Mouse (Mus musculus) kidney, adult 2 months (tissue): ENCODE measurements around the gene Kif26a. TPM values are rescaled to one million over a fixed set of nuclear protein-coding genes. Genes with fewer than 3 reads are reported as not detected.
A peak's percentile ranks its signal among the peaks of the same experiment; 100 is the strongest.

Experiments used
- DNase-seq: peaks from one replicate; pipeline ENCODE4 v3.0.0; 2021
- H3K27ac ChIP-seq: fragments of 200-500 bp; 2 replicates; pipeline ENCODE4 v1.5.1; 2012; ENCODE audit warnings: low read depth, low read length, control low read depth, inconsistent platforms; ENCODE audit not compliant: insufficient read depth
- H3K27me3 ChIP-seq: fragments of 200-500 bp; replicated peaks from 2 replicates; pipeline ENCODE4 v1.6.1; 2012; ENCODE audit warnings: mild to moderate bottlenecking, moderate library complexity, low read length, inconsistent platforms; ENCODE audit not compliant: control insufficient read depth, insufficient read depth
- H3K36me3 ChIP-seq: fragments of 200-500 bp; 2 replicates; pipeline ENCODE4 v1.6.1; 2012; ENCODE audit warnings: mild to moderate bottlenecking, moderate library complexity, low read length, inconsistent platforms; ENCODE audit not compliant: control insufficient read depth, insufficient read depth
- H3K4me1 ChIP-seq: fragments of 200-500 bp; 2 replicates; pipeline ENCODE4 v1.6.1; 2011; ENCODE audit warnings: low read length; ENCODE audit not compliant: control insufficient read depth, insufficient read depth
- H3K4me3 ChIP-seq: fragments of 200-500 bp; 2 replicates; pipeline ENCODE4 v1.5.1; 2011; ENCODE audit warnings: mild to moderate bottlenecking, low read depth, low read length, control low read depth; ENCODE audit not compliant: insufficient read depth
- CTCF ChIP-seq: fragments of 200-500 bp; conservative IDR thresholded peaks from 2 replicates; pipeline ENCODE4 v1.5.1; 2011; ENCODE audit warnings: low read depth, mild to moderate bottlenecking, control low read depth, low read length, moderate library complexity, mixed read lengths; ENCODE audit not compliant: insufficient read depth, insufficient read length
- POLR2A ChIP-seq: fragments of 200-500 bp; IDR thresholded peaks from one replicate; pipeline ENCODE4 v1.6.1; 2011; ENCODE audit warnings: low read depth, low read length, control low read depth
- WGBS: fragments of 180-500 bp; shearing (Covaris S2); methylation state at CpG from one replicate; pipeline ENCODE4 v1.1.7; 2018; 5-methylcytosine and 5-hydroxymethylcytosine counted together
- polyA plus RNA-seq: library from polyadenylated mRNA; depleted of rRNA; stranded (reverse); fragments of >200 nt; gene quantifications from 2 replicates; pipeline ENCODE4 v1.2.3, GENCODE M21; 2012

Gene Kif26a
- polyA plus RNA-seq, 1 experiment = 3.8 TPM

DNA sequence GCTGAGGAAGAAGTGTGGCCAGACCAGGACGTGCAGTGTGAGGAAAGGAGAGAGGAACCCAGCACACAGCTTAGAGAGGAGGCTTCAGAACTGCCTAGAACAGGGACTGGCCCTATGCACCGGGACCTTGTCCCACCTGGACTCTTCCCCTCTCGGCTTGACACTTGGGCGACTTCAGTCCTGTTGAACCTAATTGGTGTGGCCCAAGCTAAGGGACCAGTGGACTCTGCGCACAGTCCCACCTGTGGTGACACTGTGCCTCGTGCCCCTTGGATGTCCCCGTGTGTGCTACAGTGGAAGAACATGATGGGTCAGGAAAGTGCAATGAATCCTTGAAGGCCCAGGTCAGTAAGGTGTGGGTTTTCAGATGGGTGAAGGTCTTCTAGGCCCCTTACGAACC is 38.3 kb upstream of the Kif26a start:
- Histone ChIP-seq H3K4me1 (peaks cover 7% of the 10 kb centered on the region; the same call in 1 of the 2 replicates), H3K27me3 (no peaks in the 10 kb centered on the region), H3K27ac (peak overlapping the region; percentile 7; the same call in 1 of the 2 replicates), H3K4me3 (peak overlapping the region; percentile 46; the same call in 1 of the 2 replicates), H3K36me3 (no peaks in the 10 kb centered on the region)
- TF ChIP-seq POLR2A = no peak
- TF ChIP-seq CTCF = no peak
- DNase-seq = peak; percentile 34
- 85% methylated on average over 8 of the region's 8 CpGs for WGBS

DNA sequence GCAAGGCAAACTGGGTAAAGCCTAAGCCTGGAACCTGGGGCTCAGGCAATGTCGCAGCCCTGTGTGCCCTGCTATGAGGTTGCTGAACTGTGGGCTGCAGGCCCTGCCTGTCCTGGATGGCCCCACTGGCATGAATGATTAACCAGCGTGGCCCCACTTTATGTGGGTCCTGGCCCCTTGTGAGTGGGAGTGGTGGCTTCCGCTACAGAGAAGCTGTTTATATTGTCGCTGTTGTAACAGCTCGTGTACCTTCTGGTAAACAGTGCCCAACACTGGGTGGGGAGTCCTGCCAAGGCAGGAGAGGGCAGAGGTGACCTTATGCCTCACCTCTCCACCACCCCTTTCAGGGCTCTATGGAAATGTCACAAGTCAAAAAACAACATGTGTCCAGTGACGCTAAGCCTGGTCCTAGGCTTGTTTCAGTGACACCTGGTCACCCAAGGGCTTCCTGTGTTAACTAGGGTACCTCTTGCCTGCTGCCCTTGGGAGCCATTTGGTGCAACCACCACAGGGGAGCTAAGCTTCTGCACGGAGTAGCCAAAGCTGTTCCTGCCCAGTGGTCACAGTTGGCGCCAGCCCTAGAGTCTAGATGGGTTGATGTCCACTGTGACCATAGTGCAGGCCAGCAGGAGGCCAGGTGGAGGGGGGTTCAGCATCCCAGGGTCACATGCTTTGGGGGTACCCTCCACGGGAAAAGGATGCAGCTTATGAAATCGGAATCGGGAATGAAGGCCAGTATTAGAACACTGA is 37.1 kb upstream of the Kif26a start:
- TF ChIP-seq POLR2A (no peak), CTCF (0 out of 2 replicates have a peak, but pooled peaks have one; percentile 7)
- Histone ChIP-seq H3K27ac (peak overlapping the region; percentile 82), H3K36me3 (no peaks in the 10 kb centered on the region), H3K4me1 (peaks cover 7% of the 10 kb centered on the region; the same call in 1 of the 2 replicates), H3K4me3 (no peak overlapping the region), H3K27me3 (no peaks in the 10 kb centered on the region)
- peak; percentile 90 for DNase-seq
- 47% methylated on average over 11 of the region's 11 CpGs for WGBS

DNA sequence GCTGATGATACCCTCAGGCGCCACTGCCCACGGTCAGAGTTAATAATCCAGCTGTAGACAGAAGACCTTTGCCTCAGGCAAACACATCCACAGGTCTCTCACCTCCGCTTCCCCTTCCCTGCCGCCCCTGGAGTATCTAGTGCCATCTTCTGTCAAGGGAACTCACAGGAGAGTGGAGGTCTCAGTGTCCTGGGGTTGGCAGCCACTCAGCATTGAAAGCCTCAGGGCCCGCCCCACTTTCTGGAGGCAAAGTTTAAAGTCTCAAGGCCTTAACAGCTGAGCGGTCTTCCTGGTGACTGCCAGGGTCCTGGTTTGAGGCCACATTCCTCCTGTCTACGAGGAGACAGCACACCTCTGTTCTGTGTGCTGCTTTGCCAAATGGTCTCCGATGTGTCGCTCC is 36.3 kb upstream of the Kif26a start:
- Histone ChIP-seq H3K27me3 (no peaks in the 10 kb centered on the region), H3K36me3 (no peaks in the 10 kb centered on the region), H3K27ac (no peak overlapping the region), H3K4me1 (peaks cover 7% of the 10 kb centered on the region; the same call in 1 of the 2 replicates), H3K4me3 (no peak overlapping the region)
- WGBS = 55% methylated on average over 9 of the region's 9 CpGs
- TF ChIP-seq CTCF (no peak), POLR2A (no peak)
- peak; percentile 89 for DNase-seq

DNA sequence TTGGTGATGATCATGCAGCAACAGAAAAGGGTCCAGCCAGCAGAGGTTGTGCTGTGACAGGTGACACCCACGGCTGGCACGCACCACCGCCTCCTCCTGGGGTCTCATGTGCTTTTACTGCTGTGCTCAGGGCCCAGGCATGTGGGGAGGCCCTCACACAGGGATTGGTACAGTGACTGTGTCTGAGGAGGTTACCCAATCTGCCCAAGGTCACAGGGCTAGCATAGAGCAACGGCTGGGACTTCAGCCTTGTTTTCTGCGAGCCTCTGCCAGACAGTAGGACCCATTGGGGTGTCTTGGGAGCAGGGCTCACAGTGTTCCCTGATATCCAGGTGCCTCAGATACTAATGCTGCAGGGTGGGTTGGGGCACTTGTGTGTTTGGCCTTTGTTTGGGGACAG is 34.7 kb upstream of the Kif26a start:
- no peaks in the 10 kb centered on the region for H3K36me3 ChIP-seq
- WGBS = 69% methylated on average over 5 of the region's 5 CpGs
- no peak for DNase-seq
- H3K4me3 ChIP-seq = no peak overlapping the region
- peaks cover 7% of the 10 kb centered on the region; the same call in 1 of the 2 replicates for H3K4me1 ChIP-seq
- H3K27me3 ChIP-seq = no peaks in the 10 kb centered on the region
- no peak for TF ChIP-seq CTCF
- no peak for TF ChIP-seq POLR2A
- H3K27ac ChIP-seq = no peak overlapping the region

DNA sequence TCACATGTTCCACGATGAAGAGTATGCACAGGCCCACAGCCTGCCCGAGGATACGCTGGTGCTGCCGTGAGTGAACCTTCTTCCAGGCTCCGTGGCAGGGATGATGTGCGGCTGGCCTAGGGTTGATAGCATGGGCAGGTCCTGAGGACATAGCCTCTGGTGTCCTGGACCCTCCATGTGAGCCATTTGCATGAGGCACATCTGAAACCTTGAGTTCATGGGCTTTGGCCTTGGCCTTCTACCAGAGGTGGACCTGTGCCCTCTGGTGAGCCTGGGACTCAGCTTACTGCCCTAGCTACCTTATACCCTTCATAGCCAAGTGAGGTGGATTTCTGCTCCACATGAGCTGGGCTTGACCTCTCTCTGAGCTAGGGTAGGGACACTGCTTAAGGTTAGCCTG is 33.8 kb upstream of the Kif26a start:
- H3K36me3 ChIP-seq = no peaks in the 10 kb centered on the region
- H3K4me1 ChIP-seq = peaks cover 7% of the 10 kb centered on the region; the same call in 1 of the 2 replicates
- no peak for TF ChIP-seq POLR2A
- TF ChIP-seq CTCF = no peak
- 91% methylated on average over 6 of the region's 6 CpGs for WGBS
- H3K27ac ChIP-seq = no peak overlapping the region
- DNase-seq = no peak
- no peaks in the 10 kb centered on the region for H3K27me3 ChIP-seq
- no peak overlapping the region for H3K4me3 ChIP-seq

DNA sequence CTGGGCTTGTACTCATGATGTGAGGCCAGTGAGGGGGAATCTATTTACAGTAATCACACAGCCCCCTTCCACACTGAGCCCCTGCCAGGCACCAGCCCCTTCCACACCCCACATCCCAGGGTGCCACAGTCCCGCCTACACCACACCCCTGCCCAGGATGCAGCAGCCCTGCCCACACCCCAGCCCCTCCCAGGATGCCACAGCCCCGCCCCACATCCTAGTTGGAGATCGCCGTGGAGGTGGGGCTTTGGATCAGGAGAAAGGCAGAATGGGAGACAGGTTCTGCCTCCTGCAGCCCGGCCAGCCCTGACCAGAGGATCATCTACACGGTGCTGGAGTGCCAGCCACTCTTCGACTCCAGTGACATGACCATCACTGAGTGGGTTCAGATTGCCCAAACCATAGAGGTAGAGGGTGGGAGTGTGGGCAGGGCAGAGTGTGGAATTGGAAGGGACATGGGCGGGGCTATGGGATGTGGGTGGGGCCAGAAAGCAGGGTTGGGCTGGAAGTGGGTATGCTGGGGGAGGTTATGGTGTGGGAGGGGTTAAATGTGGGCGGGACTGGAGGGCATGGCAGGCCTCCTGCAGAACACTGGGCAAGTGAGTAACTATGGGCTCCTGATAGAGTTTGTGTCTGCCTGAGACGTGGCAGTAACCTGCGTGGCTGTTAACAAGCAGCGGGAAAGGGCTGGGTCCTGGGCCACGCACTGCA is 33.2 kb upstream of the Kif26a start:
- peak; percentile 37 for DNase-seq
- Histone ChIP-seq H3K4me3 (no peak overlapping the region), H3K4me1 (peaks cover 7% of the 10 kb centered on the region; the same call in 1 of the 2 replicates), H3K27me3 (no peaks in the 10 kb centered on the region), H3K36me3 (no peaks in the 10 kb centered on the region), H3K27ac (no peak overlapping the region)
- WGBS = 24% methylated on average over 13 of the region's 13 CpGs
- TF ChIP-seq POLR2A = no peak
- no peak for TF ChIP-seq CTCF

DNA sequence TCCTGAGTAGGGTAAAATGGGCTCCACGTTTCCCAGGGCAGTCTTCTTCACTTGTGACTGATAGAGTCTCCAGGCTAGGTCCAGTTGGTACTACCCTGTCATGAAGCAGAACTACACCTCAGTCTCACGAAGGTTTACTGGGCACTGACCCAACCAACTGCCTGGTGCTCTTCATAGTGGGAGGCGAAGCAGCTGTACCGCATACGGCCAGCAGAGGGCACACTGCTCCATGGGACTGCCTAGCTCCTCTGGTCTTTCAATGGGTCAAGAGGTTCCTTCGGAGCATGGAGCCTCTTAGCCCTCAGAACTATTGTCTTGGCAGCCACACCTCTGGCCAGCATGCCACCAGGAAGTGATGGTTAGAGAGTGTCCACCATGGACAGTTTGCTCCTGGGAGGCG is 32.3 kb upstream of the Kif26a start:
- peaks cover 3% of the 10 kb centered on the region; the same call in 1 of the 2 replicates for H3K4me1 ChIP-seq
- TF ChIP-seq POLR2A (no peak), CTCF (peak; percentile 99; the same call in 1 of the 2 replicates)
- no peaks in the 10 kb centered on the region for H3K27me3 ChIP-seq
- 17% methylated on average over 7 of the region's 7 CpGs for WGBS
- no peak overlapping the region for H3K27ac ChIP-seq
- H3K36me3 ChIP-seq = no peaks in the 10 kb centered on the region
- DNase-seq = peak; percentile 93
- H3K4me3 ChIP-seq = no peak overlapping the region
